Mouse (Mus musculus) cortical plate, adult 2 months (tissue): ENCODE measurements around the gene Pdss2. TPM values are rescaled to one million over a fixed set of nuclear protein-coding genes. Genes with fewer than 3 reads are reported as not detected.

Source experiments
- H3K27ac ChIP-seq: fragments of 200-500 bp; 2 replicates; pipeline ENCODE4 v1.5.1; 2012; ENCODE audit warnings: low read length, control low read depth, inconsistent platforms; ENCODE audit not compliant: insufficient read depth
- H3K4me1 ChIP-seq: fragments of 200-500 bp; 2 replicates; pipeline ENCODE4 v1.6.1; 2011; ENCODE audit warnings: low read length; ENCODE audit not compliant: control insufficient read depth, insufficient read depth
- H3K4me3 ChIP-seq: fragments of 200-500 bp; 2 replicates; pipeline ENCODE4 v1.5.1; 2011; ENCODE audit warnings: mild to moderate bottlenecking, low read length, control low read depth; ENCODE audit not compliant: insufficient read depth
- CTCF ChIP-seq: fragments of 200-500 bp; IDR thresholded peaks from 2 replicates; pipeline ENCODE4 v1.5.1; 2011; ENCODE audit warnings: mild to moderate bottlenecking, control low read depth, low read length; ENCODE audit not compliant: insufficient read depth; ENCODE audit errors: extremely low read depth
- POLR2A ChIP-seq: fragments of 200-500 bp; IDR thresholded peaks from 2 replicates; pipeline ENCODE4 v1.6.1; 2011; ENCODE audit warnings: mild to moderate bottlenecking, low read length, control low read depth; ENCODE audit not compliant: insufficient read depth; ENCODE audit errors: extremely low read depth
- polyA plus RNA-seq: library from polyadenylated mRNA; depleted of rRNA; stranded (reverse); fragments of >200 nt; gene quantifications from 2 replicates; pipeline ENCODE4 v1.2.3, GENCODE M21; 2012

The Pdss2 gene
- polyA plus RNA-seq, 1 experiment = 12.1 TPM

DNA sequence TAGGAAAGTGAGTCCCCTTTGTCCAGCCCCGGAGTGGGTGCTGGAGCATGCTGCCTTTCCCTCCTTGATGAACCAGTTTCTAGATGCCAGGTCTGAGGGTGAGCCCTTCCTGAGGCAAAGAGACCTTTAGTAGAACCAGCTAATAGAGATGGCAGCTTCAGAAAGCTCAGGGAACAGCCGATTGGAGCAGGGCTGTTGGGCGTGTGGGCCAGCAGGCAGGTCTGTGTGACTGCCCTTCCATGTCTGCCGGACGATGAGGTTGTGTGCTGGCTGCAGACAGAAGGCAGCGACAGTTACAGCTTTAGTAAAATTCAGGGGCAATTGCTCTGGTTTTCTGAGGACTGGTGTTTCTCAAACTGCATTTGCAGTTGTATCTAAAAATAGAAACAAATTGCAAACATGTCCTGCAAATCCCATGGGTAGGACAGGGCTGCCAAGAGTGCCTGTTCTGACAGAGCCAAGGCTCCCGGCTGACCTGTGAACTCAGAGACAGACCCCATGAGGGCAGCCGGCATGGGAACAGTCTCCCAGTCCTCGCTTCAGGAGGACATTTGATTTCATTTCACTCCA is 262.2 kb downstream of the Pdss2 start:
- Histone ChIP-seq H3K27ac (no peak overlapping the region), H3K4me1 (no peaks in the 10 kb centered on the region), H3K4me3 (no peak overlapping the region)
- TF ChIP-seq POLR2A (no peak), CTCF (no peak)

DNA sequence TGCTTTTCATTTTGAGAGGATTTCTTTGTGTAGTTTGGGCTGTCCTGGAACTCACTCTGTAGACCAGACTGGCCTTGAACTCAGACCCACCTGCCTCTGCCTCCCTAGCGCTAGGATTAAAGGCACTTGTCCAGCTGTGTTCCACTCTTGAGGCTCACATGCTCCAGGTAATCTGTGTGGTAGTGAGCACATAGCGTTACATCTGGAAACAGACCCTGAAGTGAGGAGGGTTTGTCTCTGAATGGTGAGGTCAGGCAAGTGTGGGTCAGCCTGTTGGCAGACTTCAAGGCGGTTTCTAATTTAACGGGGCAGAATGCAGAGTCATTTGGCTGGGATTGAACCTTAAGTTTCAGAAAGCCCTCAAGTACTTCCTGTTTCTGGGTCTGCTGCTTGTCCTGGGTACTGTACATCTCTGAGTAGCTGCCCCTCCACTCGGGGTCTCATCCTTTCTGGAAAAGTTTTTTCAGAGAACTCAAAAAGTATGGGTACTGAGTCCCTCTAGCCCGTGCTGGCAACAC is 264.5 kb downstream of the Pdss2 start:
- no peaks in the 10 kb centered on the region for H3K4me1 ChIP-seq
- TF ChIP-seq POLR2A (no peak), CTCF (no peak)
- no peak overlapping the region for H3K4me3 ChIP-seq
- H3K27ac ChIP-seq = no peak overlapping the region

DNA sequence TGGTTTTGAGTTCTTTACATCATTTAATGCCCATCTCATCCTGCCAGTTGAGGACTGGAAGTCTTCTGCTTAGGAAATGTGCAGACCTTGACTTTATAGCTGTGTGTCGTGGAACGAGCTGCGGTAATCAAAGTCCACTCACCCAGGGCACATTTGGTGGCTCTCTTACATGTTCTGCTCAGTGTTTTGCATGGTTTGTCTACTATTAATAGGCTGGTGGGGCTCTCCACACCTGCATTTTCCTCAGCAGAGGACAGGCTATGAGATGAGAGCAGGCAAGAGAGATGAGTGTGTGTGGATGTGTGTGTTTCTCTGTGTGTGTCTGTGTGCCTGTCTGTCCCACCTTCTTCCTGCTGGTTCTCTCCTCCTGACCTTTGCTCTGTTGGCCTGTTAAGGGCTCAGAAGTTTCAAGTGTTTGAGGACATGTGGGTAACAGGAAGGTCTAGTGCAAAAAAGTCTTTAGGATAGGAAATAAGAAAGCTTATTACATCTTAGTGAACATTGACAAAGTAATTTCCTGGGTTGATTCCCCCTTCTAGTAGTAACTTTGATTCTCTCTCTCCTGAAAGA is 266.2 kb downstream of the Pdss2 start:
- H3K4me3 ChIP-seq = no peak overlapping the region
- H3K27ac ChIP-seq = no peak overlapping the region
- no peaks in the 10 kb centered on the region for H3K4me1 ChIP-seq
- TF ChIP-seq CTCF (no peak), POLR2A (no peak)

DNA sequence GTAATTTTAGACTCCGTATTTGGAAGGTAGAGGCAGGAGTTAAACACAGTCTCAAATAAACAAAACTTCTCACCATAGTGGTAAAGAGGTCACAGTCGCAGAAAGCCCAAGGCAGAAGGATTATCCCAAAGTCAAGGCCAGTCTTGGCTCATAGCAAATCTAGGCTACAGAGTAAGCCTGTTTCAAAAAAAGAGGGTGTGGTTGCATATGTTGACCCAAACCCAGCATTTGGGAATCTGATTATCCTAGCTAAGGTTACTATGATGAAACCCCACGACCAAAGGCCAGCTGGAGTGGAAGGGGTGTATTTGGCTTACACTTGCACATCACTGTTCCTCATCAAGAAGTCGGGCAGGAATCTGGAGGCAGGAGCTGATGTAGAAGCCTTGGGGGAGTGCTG is 267.0 kb downstream of the Pdss2 start:
- Histone ChIP-seq H3K4me1 (no peaks in the 10 kb centered on the region), H3K4me3 (no peak overlapping the region), H3K27ac (no peak overlapping the region)
- TF ChIP-seq POLR2A = no peak
- TF ChIP-seq CTCF = no peak

DNA sequence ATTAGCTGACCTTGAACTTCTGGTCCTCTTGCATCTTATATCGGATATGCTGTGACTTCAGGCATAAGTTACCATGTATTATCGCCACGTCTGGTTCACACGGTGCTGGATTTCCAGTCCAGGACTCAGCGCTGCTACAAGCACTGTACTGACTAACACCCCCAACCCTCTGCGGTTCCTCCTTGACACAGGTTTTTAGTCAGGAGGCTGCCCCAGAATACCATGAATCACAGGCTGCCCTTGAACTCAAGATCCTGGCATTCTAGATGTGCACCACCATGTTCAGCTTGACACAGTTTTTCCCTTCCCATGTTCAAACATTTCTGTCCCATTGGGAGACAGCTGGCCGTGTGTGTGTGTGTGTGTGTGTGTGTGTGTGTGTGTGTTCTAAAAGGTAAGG is 267.9 kb downstream of the Pdss2 start:
- H3K27ac ChIP-seq = no peak overlapping the region
- TF ChIP-seq POLR2A (no peak), CTCF (no peak)
- no peak overlapping the region for H3K4me3 ChIP-seq
- no peaks in the 10 kb centered on the region for H3K4me1 ChIP-seq

DNA sequence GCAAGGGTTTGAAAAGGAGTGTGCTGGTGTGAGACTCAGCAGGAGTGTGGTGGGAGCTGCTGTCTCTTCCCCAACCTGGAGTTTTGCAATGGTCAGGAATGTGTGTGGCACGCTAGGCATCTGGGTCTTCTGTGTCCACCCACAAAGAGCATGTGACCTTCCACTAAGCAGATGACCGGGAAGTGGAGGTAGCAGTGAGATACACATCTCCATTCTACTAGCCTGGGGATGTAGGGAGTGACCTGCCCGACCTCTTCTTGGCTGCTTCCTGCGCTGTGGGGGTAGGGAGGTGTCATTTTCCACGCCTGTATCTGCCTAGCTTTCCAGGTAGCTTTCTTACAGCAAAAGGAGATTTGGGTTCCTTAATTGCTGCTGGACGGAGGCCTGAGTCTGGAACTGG is 268.3 kb downstream of the Pdss2 start:
- Histone ChIP-seq H3K4me3 (no peak overlapping the region), H3K4me1 (no peaks in the 10 kb centered on the region), H3K27ac (no peak overlapping the region)
- TF ChIP-seq POLR2A = no peak
- TF ChIP-seq CTCF = no peak

DNA sequence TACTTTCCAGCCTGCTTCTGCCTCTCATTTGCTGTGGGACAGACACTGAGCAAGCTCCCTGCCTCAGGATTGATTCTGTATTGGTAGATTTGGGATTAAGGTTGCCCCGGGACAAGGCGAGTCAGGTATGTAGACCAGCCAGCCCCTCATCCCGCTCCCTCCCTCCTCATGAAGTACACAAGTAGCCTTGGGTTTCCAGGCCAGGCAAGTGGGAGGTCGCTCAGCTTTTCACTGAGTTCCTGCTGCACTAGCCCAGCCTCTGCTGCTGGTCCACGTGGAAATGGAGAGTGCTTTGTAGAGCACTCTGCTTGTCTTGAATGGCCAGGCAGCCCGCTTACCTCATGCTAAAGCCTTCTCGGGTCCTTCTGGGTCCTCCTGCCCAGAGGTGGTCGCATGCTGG is 268.7 kb downstream of the Pdss2 start:
- H3K4me3 ChIP-seq = no peak overlapping the region
- H3K4me1 ChIP-seq = no peaks in the 10 kb centered on the region
- TF ChIP-seq POLR2A = no peak
- TF ChIP-seq CTCF = no peak
- H3K27ac ChIP-seq = no peak overlapping the region

DNA sequence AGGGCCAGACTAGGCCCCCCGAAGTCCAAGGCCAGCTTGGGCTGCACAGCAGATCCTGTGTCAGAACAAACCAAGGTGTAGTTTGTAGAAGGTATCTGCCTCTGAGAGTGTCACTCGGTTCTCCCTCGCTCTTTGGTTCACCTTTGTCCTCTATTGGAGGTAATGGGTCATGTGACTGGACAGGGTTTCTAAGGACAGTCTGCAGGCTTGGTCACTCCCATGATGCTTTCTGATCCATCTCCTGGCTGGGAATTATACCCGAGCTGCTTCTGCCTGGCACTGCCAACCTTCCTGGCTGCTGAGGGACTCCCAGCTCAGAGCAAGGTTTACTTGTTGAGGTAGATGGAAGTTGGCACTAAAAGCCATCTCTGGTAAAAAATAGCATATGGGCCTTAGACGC is 269.6 kb downstream of the Pdss2 start:
- Histone ChIP-seq H3K4me3 (no peak overlapping the region), H3K27ac (no peak overlapping the region), H3K4me1 (no peaks in the 10 kb centered on the region)
- TF ChIP-seq POLR2A = no peak
- TF ChIP-seq CTCF = no peak

DNA sequence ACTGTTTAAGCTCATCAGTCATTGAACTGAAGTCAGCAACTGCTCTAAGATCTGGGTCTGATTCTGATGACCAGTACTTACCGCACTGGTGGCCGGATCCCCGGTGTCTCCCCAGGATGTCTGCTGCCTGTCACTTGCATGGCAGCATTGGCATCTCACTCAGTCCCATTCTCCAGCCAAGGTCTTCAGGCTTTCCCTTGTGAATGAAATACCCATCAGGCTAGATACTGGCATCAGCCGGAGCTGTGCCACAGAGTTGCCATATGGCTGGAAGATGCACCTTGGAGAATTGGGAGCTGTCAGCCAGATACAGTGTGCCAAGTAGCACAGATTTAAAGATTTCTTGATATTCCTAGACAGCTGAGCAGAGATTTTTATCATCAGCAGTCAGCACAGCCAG is 281.3 kb downstream of the Pdss2 start:
- Histone ChIP-seq H3K27ac (no peak overlapping the region), H3K4me1 (no peaks in the 10 kb centered on the region), H3K4me3 (no peak overlapping the region)
- no peak for TF ChIP-seq POLR2A
- TF ChIP-seq CTCF = no peak

DNA sequence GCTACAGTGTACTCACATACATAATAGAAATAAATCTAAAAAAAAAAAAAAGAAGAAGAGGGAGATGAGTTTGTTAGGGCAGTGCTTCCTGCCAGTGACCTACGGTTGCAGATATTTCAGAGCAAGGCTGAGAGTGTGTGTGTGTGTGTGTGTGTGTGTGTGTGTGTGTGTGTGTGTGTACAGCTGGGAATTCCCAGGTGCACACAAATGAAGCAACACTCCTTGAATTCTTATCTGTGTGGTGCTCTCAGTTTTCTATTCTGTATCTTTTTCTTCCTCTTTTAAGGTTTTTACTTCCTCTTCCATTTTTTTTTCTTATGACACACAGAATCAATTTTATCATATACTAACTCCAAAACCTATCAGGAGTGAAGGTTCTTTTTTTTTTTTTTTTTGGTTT is 283.0 kb downstream of the Pdss2 start:
- no peaks in the 10 kb centered on the region for H3K4me1 ChIP-seq
- H3K4me3 ChIP-seq = no peak overlapping the region
- TF ChIP-seq CTCF (no peak), POLR2A (no peak)
- H3K27ac ChIP-seq = no peak overlapping the region

DNA sequence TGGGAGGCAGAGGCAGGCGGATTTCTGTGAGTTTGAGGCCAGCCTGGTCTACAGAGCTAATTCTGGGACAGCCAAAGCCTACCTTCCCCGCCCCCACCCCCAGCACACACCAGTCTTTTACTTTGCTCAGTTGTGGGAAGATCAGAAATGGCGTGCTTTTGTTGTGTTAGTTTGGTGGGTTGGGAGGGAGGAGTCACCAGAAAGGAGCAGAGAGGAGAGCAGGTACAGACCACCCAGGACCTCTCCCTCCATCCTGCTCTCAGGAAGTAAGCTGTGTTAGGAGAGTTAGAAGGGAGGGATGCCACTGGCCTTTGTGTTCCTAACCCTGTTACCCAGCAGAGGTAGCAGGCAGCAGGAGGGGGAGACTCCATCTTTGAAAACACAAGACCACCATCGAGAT is 285.8 kb downstream of the Pdss2 start:
- no peak overlapping the region for H3K4me3 ChIP-seq
- no peaks in the 10 kb centered on the region for H3K4me1 ChIP-seq
- TF ChIP-seq CTCF = no peak
- no peak for TF ChIP-seq POLR2A
- no peak overlapping the region for H3K27ac ChIP-seq
